Mouse (Mus musculus) cerebellum, adult 2 months (tissue): ENCODE data around the gene Aqp11.

Experiments
- CTCF ChIP-seq: fragments of 200-500 bp; IDR thresholded peaks from 2 replicates; pipeline ENCODE4 v1.5.1; 2011; ENCODE audit warnings: low read depth, mild to moderate bottlenecking, control low read depth, low read length, moderate library complexity, borderline replicate concordance; ENCODE audit not compliant: insufficient read depth
- POLR2A ChIP-seq: fragments of 200-500 bp; IDR thresholded peaks from 2 replicates; pipeline ENCODE4 v1.6.1; 2011; ENCODE audit warnings: low read length, control low read depth, borderline replicate concordance; ENCODE audit not compliant: insufficient read depth

DNA sequence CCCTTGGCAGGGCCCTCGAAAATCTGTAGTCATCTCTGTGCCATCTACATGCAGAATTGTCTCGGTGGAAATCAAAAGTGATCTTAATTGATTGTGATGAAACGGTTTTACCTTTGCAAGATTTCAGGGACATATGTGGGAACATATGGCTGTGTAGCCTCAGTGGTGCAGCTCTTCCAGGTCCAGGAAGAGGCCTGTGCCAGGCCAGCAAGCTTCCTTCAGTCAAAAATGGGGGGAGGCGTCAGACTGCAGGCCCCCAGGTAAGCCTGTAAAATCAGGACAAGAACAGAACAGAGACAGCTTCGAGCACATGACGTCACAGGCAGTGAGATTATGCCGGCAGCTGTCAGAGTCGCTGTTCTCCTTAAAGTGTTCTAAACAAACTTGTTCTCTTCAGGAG lies 29.8 kb upstream of the Aqp11 start:
- TF ChIP-seq POLR2A (no peak), CTCF (no peak)
